Mouse (Mus musculus): Measurements from ENCODE around the gene Hivep3.

The Hivep3 gene

DNA sequence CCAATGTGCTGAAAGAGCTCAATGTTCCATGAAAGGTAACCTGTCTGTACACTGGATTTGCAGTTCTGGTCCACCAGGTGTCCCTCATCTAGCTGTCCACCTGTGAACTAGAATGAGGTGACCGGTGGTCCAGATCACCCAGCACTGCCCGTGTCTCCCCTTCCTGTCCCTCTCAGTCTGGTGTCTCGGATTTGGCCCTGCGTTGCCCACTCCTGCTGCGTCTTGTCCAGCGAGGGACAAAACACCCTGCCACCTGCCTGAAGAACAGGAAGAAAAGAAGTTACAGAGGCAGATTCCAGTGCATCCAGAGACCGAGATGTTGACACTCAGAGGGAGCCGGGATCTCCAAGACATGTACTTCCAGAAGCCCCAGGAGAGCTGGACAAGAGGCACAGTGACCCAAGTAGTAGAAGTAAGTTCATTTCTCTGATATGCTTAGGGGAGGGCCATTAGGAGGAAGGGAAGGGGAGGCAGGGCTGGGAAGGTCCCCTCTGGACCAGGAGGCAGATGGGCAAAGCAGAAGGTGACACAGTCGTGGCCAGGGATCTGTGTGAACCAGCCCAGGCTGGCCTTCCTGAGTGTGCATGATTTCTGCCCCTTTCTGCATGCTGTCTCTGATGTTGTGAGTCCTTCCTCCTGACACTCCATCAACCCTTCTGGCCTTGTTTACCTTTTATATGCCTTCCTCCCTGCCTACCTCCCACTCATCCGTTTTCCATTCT is 138.4 kb downstream of the Hivep3 start:
- DNase-seq (ENCODE audit: low spot score in 2 of 2), result no peak

DNA sequence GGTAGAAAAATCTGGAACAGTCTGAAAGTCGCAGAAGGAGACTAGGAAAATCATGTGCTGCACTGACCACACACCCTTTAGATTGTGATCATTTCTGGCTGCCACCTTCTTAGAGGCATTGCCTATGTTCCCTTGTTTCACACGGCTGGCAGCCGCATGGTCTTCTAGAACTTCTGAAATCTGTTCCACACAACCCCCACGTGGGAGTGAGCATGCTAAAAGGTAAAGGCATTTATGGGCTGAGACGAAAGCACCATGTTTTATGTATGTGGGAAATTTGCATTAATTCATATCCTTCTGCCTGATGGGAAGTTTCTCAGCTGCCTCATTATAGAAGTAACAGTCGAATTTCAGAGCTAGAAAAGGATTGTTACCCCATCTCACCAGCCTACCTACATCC is 140.4 kb downstream of the Hivep3 start:
- DNase-seq (ENCODE audit: low spot score in 2 of 2), result no peak

DNA sequence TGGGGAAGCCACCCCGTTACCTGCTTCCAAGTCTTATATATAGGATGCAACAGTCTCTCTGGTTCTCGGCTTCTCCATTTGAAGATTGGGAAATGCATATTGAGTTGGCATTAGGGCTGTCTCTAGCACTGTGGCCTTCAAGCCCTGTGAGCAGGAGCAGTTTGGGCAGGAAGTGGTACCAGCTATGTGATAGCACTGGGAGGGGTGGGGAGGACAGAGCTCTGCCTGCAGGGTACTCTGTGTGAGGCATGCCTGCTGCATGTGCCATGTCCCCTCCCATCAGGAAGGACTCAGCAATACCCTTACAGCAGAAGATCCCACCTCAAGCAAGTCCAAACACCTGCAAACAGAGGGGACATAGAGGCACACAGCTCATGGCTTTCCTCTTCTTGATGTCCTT is 142.0 kb downstream of the Hivep3 start:
- no peak for DNase-seq (ENCODE audit: low spot score in 2 of 2)

DNA sequence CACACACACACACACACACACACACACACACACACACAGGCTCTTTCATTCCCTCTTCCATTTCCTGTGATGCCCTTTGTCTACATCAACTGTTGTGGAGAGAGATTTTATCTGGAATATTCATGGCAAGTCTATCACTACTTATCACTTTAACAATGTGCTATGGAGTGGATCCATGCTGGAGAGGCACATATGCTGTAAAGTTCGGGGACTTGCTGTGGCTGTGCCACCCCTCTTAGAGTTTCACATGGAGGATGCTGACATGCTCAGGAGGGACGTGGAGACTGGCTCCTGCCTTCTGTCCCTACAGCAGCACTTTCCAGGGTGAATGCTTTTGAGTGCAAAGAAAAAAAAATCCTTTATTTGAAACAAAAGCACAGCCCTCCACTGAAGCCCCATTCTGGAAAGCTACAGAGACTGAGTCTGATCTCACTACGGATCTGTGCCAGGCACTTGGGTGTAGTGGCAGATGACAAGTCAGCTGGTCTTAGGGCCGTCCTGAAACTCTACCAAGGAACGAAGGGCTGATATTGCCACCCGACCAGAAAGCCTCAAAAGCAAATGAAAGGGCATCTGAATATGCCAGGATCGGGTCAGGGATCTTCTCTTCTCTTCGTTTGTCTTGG is 143.1 kb downstream of the Hivep3 start:
- no peak for DNase-seq (ENCODE audit: low spot score in 2 of 2)

DNA sequence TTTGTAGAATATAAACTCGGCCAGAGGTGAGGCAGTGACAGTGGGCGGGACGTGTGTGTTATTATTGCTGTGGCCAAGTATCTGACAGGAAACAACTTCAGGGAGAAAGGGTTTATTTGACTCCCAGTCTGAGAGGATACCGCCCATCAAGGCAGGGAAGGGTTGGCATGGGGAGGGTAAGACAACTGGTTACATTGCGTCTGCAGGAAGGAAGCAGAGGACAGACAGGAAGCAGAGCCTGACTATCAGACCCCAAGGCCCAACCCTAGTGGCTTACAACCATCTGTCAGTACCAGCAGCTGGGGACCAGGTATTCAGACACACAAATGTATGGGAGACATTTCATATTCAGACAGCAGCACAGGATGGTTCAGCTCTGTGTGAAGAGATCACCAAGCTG is 144.6 kb downstream of the Hivep3 start:
- no peak for DNase-seq (ENCODE audit: low spot score in 2 of 2)

DNA sequence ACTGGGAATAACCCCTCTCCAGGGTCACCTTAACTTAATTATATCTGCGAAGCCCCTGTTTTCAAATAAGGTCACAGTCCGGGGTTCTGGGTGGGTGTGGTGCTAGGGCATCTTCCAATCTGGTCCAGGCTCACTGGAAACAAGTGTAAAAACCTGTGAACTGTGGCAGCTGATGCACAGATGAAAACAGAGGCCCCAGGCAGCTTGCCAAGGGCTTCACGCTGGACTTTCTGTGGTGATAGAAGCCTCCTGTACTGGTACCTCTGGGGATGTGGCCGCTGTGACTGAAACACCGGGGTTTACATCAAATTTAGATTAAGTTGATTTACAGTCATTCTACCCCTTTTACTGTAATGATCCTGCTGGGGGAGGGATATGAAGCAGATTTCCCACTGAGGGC is 146.1 kb downstream of the Hivep3 start:
- DNase-seq (ENCODE audit: low spot score in 2 of 2), result no peak

DNA sequence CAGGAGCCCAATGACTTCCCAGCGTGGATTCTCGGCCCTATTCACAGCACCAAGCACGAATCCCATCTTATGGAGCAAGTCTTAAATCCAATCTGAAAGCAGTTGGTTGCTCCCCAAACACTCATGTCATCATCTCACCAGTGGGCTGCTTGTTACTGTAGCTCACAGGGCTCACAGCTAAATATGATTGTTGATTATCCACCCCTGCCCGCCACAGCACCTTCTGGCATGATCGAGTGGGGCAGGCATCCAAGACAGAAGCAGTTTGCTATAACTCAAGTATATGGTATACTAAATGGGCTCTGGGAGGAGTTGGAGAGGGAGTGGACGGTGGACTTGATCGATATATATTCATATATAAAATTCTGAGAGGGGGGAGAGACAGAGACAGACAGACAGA is 146.7 kb downstream of the Hivep3 start:
- no peak for DNase-seq (ENCODE audit: low spot score in 2 of 2)

DNA sequence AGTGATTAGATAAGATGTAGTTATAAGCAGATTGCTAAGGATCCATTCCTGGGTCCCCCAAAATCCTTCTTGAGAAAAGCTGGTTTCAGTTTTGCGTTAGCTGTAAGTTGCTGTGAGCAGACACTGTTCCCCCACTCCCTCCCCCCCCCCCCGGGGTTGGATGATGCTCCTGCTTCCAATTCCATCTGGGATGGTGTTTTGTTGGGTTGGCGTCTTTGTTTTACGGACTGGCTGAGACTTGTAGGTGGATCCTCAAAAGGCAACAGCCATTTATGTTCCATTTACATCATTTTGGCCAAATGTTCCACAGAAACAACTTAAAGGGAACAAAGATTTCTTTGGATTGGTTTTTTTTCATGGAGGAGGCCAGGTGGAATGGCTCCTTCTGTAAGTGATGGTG is 147.7 kb downstream of the Hivep3 start:
- DNase-seq (ENCODE audit: low spot score in 2 of 2), result no peak

DNA sequence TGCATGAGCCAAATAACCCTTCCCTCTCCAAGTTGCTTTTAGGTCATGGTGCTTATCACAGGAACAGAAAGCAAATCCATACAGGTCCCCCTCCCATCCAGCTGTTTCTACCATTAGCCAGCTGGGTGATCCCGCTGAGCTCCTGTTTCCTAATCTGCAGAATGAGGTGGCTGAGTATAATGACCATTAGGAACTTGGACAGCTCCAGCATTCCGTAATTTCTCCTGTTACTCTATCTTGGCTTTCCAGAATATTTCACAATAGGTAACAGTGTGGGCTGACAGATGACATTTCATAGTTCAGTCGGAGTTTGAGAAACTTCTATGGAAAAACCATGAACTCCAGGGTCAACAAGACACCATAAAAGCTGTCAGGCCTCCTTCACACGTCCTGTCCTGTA is 148.8 kb downstream of the Hivep3 start:
- no peak for DNase-seq (ENCODE audit: low spot score in 2 of 2)

DNA sequence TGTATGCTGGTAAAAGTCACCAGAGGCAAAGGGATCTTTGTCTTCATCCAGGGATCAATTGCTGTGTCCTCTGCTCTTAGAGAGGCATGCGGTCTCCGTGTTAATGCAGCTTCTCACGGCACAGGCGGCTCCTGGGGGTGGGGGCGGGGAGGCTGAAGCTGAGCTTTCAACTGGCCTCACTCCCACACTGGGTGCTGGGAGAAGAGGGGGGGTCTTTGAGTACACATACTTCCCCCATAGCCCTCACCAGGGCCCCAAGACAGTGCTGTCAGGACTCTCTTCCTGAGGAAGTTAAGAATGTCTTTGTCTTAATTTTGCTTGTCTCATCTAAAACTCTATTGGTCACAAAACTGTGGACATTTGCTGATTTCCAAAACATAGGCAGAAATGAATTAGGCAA is 149.2 kb downstream of the Hivep3 start:
- DNase-seq (ENCODE audit: low spot score in 2 of 2), result no peak

DNA sequence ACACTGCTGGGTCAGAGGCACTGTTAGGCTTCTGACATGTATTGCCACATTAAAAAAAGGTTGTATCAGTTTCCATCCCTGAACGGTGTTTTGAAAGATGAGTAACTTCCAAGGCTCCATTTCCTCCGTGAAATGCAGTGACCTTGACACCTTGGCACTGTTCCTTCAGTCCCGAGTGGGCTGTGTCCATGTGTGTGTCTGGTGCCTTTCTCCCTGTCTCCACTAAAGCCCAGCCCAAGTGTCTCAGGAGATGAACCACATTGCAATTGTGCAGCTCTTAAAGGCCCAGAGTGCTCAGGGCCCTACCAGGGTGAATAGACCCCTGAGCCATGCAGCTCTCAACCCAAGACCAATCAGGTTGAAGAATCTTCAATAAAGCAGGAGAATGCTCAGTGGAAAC is 153.0 kb downstream of the Hivep3 start:
- no peak for DNase-seq (ENCODE audit: low spot score in 2 of 2)

DNA sequence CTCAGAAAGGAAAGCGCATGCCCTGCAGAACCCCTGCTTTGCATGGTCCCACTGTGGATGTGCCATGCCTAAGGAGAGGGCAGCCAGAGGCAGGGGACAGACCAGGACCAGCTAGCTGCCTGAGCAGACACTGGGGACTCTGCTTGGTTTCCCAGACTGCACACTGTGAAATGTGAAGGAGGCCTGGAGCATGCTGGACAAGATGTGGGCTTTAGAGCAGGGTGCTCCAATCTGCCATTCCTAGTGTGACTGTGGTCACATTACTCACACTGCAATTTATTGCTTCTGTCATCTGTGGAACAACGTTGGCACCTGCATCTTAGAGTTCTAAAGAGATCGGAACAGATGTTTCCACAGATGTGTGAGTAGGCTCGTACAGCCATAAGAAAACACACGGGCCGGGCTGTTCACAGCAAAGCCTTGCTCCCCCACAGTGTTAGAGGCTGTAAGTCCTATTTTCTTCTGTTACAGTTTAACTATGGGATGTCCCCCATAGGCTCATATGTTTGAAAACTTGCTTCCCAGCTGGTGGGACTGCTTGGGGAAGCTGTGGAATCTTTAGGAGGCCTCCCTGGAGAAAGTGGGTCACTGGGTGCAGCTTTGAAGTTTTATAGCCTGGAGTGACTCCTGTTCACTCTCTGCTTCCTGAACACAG is 154.1 kb downstream of the Hivep3 start:
- DNase-seq (ENCODE audit: low spot score in 2 of 2), result no peak

DNA sequence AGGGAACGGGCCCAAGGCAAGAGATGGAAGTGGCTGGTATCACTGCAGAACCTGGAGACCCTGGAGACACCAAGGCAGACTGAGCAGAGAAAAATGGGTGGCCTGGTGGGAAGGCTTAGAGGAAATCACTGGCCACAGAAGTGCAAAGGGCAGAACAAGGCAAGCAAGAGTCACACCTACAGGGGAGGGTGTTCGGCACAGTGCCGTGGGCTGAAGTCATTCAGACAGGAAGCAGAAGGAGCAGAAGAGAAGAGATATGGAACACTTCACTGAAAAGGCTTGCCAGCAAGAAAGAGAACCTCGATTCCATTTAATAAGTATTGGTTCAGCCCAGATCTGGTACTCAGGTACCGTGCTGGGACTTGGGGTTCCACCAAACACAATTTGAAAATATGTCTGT is 156.2 kb downstream of the Hivep3 start:
- DNase-seq (ENCODE audit: low spot score in 2 of 2), result no peak

DNA sequence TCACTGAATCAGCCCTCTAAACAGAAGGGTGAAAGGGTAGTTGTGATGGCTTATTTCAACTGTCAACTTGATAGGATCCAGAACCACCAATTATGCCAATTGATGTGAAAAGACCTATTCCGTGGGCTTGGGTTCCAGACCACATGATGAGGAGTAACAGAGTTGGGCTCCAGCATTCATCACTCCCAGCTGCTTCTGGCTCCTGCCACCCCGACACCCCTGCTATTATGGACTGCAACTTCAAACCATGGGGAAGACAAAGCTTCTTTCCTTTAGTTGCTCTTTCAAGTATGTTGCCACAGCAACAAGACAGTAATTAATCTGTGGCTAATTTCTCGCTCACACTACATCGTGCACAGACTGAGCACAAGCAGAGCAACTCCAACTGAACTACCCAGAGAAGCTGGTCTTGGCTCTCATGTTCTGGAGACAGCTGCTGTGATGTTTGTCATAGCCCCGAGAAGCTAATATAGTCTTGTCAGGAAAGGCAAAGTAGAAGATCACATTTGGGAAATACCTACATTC is 159.7 kb downstream of the Hivep3 start:
- no peak for DNase-seq (ENCODE audit: low spot score in 2 of 2)

DNA sequence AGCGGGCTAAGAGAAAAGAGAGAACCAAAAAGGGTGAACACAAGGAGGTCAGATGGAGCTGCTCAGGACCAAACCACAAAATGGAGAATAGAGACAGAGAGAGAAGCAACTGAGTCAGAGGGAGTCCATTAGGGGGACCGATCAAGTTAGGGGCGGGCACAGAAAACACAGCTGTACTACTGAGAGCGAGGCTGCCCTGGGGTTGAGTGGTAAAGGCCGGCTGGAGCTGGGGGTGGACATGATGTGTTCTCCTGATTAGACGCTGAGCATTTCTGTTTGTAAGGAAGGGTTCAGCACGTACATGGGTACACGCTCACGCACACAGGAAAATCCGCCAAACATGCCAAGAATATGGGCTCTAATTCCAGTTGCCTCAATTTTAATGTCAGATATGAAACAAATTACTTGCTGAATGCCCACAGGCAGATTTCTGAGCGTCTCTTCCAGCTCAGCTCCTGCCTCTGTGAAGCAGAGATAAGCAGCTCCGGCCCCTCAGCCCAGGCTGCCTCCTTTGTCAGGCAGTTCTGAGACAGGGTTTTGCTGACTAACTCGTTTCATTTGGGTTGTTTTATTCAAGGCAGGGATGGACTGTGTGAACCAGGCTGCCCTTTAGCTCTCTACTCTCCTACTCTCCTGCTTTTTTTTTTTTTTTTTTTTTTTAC is 161.3 kb downstream of the Hivep3 start:
- DNase-seq (ENCODE audit: low spot score in 2 of 2), result no peak

DNA sequence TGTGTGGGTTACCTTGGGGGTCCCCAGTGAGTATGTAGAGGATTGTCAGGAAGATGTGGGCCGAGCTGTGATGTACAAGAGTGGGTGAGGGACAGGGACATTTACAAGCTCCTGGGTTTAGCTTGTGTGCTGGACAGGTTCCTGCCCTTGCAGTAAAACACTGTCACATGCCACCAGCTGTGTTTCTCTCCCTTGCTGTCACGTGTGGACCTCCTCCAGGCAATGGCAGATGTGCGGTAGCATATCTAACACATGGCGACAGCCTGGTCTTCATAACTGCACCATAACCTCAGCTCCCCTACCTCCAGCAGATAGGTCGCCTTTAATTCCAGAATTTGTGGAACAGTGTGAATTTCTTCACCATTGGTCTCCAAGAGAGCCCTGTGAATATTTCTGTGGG is 161.9 kb downstream of the Hivep3 start:
- no peak for DNase-seq (ENCODE audit: low spot score in 2 of 2)

DNA sequence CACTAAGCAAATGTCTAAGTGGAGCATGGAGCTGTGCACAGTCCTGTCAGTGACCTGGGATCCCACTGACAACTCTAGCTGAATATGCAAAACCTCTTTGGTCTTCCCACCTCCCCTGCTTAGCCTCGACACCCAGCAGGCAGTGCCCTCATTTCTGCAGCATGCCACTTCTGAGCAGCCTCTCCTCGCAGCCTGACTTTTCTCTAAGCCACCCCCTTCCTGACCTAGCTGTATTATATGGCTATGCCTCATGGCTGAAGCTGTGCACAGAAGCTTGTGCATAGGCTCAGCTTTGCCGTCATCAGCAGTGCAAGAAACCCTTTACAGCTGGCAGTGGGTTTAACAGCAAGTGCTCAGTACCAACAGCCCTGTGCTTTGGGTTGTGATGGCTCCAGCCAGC is 163.0 kb downstream of the Hivep3 start:
- no peak for DNase-seq (ENCODE audit: low spot score in 2 of 2)

DNA sequence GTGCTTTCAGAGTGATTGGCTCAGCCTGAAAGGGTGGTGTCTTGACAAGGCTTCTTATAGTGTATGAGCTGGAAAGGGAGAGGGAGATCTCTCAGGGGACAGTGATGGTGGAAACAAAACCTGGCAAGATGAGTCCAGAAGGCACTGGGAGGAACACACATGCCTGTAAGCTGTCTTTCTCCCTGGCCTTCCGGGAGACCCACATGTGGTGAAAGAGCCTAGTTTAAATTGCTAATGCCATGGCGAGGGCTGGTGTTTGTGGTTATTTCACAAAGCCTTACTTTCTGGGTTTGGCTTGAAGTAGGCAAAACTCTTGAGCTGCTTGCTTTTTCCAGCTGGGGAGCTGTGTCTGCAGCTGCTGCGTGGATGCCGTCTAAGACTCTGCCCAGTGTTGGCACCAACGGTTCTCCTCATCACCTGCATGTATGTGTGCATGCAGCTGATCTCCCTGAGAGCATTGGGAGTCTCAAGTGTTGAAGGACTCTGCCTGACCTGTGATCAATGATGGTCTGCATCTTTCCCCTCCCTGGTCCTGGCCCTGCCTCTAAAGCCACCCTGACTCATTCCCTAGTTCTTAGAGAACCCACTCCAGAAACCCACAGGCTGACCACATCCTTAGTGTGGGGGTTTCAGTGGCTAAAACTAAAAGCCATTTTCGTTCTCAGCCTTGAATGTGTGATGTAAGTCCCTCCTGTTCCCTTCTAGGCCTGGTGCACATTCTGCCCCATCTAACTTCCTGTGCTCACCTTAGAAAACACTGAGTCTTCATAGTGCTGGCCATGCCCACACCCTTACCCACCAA is 163.7 kb downstream of the Hivep3 start:
- DNase-seq (ENCODE audit: low spot score in 2 of 2), result no peak

DNA sequence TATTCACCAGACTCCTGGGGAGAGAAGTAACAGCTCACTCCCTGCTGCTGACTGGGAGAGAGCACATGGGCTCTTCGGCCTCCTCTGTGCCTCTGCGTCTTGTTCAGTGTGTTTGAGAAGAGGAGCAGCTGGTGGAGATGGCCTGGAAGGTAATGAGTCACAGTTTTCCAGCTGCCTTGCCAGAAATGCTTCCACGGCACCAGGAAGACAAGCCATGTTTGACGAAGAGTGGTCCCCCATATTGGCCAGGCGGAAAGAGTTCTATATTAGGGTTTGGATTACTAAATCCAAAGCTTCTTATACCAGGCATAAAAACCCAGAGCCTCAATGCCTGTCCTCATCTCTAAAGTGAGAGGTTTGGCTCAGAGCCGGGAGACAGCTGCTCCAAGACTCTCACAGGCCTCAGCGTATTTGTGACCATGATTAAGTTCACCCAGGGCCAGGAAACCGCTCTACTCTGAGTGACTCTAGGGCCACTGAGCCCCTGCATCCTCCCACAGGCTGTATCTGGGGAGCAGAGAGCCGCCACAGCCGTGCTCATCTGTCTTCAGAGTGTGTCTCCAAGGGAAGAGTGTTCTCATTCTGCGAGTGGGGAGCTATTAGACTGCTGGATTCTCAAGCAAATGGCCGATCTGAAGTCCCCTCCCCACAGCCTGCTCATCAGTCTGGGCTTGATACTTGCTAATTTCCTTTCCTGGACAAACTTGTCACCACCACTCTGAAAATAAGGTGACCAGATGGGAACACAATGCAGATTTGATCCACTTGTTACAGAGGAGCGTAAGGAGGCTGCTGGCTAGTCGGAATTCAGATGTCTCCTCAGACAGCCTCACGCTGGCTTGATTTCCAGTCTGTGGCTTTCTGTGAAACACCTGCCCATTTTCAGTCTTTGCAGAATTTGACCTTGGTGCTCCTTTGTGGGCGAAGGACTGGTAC is 168.2 kb downstream of the Hivep3 start:
- peak in 1 of 2 experiments; percentile 24 for DNase-seq (ENCODE audit: low spot score in 2 of 2)

DNA sequence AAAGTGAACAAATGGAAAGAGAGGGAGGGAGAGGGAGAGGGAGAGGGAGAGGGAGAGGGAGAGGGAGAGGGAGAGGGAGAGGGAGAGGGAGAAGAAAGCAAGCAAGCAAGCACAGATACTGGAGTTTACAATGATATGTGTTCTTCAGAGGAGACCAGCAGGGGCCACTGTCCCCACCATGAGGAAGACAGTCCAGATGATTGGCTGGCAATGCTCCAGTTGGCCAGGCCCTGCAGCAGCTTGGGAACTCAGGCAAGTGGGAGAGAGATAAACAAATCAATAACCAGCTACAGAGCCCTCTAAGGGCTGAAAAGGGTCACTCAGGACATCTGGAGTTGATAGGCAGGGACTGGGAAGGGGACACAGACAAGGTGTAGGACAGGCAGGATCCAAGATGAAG is 169.7 kb downstream of the Hivep3 start:
- DNase-seq (ENCODE audit: low spot score in 2 of 2), result peak in 1 of 2 experiments; percentile 58

DNA sequence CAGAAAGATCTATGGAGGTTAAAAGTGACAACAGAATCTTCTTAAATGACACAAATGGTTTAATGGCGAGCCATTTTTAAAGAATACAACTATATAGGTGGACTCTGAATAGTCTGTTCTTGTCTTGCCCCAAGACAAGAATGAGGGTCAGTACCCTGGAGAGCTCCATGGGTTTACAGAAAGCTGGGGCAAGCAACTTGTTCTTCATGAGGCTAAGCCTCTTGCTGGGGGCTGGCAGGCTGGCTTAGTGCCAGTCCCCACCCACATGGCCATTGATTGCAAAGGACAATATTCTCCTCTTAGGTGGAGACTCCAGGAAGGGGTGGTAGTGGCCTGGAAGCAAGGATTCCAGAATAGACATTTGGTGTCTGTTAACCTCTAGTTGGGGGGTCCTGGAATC is 170.2 kb downstream of the Hivep3 start:
- DNase-seq (ENCODE audit: low spot score in 2 of 2), result peak in 1 of 2 experiments; percentile 57

Data from urinary bladder, postnatal 4 days (tissue).